In the genomic region with DNA sequence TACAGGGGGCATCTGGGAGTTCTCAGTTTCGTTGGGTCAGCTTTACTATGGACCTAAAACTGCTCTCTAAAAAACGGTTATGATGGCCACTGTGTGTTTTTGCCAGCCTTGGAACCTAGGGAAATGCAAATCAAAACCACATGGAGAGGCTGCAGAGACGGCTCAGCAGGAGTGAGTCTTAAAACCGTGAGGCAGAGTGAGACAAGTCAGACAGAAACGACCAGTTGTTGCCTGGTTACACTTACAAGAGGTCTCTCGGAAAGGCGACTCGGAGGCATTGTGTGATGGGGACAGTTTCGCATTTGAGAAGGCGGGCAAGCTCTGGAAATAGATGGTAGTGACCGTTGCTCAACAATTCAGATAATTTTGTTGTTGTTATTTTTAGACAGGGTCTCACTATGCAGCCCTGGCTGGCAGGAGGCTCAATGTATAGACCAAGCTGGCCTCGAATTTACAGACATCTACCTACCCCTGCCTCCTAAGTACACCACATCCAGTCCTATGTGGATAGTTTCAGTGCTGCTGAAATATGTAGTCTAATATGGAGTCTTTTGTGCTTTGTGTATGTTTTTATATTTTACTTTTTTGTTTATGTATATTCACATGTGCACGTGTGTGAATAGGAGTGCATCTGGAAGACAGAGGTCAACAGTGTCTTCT, we compare ENCODE assay signal across 14 mouse cellular contexts. TPM values are rescaled to one million over a fixed set of nuclear protein-coding genes. Genes with fewer than 3 reads are reported as not detected.
DNase-seq lines count a peak whose midpoint lies in the region; ATAC-seq lines count a peak whose summit lies in the region.
"Had no signal": no experiment of that assay in that cellular context is flagged by ENCODE, and none has a peak within 500 bp of the region (broad histone marks: within the 10 kb centered on the region; RNA-seq: fewer than 3 reads in every experiment).

No protein-coding gene starts in this region.

- no peak overlapping the region for H3K4me3 ChIP-seq in midbrain, embryonic 10.5 days
- H3K4me3 ChIP-seq in midbrain, embryonic 16.5 days (ENCODE audit: low read depth, low read length), result no peak overlapping the region
- H3K4me3 ChIP-seq in embryonic facial prominence, embryonic 11.5 days (ENCODE audit: low read depth, low read length), result no peak overlapping the region
- no peak overlapping the region for H3K4me3 ChIP-seq in hindbrain, embryonic 14.5 days (replicated peaks; ENCODE audit: low read length)
- H3K4me3 ChIP-seq in neural tube, embryonic 13.5 days, result no peak overlapping the region
- H3K4me3 ChIP-seq: gastrocnemius, adult 2 months had no signal

- H3K36me3 ChIP-seq in midbrain, embryonic 10.5 days, result no peaks in the 10 kb centered on the region
- H3K36me3 ChIP-seq in midbrain, embryonic 16.5 days (ENCODE audit: control insufficient read depth, insufficient read depth, low read length), result no peaks in the 10 kb centered on the region
- no peaks in the 10 kb centered on the region for H3K36me3 ChIP-seq in embryonic facial prominence, embryonic 11.5 days (replicated peaks; ENCODE audit: control insufficient read depth, insufficient read depth, low read depth, low read length)
- no peaks in the 10 kb centered on the region for H3K36me3 ChIP-seq in hindbrain, embryonic 14.5 days (replicated peaks; ENCODE audit: control insufficient read depth, insufficient read depth)
- H3K36me3 ChIP-seq in neural tube, embryonic 13.5 days, result no peaks in the 10 kb centered on the region

- H3K27me3 ChIP-seq in midbrain, embryonic 10.5 days (ENCODE audit: low read depth, poor library complexity, severe bottlenecking), result no peaks in the 10 kb centered on the region
- H3K27me3 ChIP-seq in midbrain, embryonic 16.5 days (ENCODE audit: control insufficient read depth, insufficient read depth, low read depth, low read length), result no peaks in the 10 kb centered on the region
- H3K27me3 ChIP-seq in embryonic facial prominence, embryonic 11.5 days (ENCODE audit: control insufficient read depth, insufficient read depth, low read length), result no peaks in the 10 kb centered on the region
- H3K27me3 ChIP-seq in hindbrain, embryonic 14.5 days (ENCODE audit: control insufficient read depth, insufficient read depth, low read length), result no peaks in the 10 kb centered on the region
- no peaks in the 10 kb centered on the region for H3K27me3 ChIP-seq in neural tube, embryonic 13.5 days

- no peak overlapping the region for H3K9ac ChIP-seq in midbrain, embryonic 16.5 days (ENCODE audit: low read depth, low read length)
- no peak overlapping the region; the same call in 1 of the 2 replicates for H3K9ac ChIP-seq in embryonic facial prominence, embryonic 11.5 days (replicated peaks; ENCODE audit: low read length)
- no peak overlapping the region for H3K9ac ChIP-seq in hindbrain, embryonic 14.5 days
- H3K9ac ChIP-seq in neural tube, embryonic 13.5 days, result no peak overlapping the region

- 0 out of 2 replicates have a peak overlapping the region, but pooled peaks have one; percentile 9 for H3K27ac ChIP-seq in midbrain, embryonic 10.5 days (replicated peaks)
- H3K27ac ChIP-seq in midbrain, embryonic 16.5 days (ENCODE audit: low read length), result no peak overlapping the region
- H3K27ac ChIP-seq in embryonic facial prominence, embryonic 11.5 days (replicated peaks; ENCODE audit: low read depth, low read length), result peak overlapping the region; percentile 65; the same call in 1 of the 2 replicates
- H3K27ac ChIP-seq in hindbrain, embryonic 14.5 days, result no peak overlapping the region
- no peak overlapping the region for H3K27ac ChIP-seq in neural tube, embryonic 13.5 days (replicated peaks)
- H3K27ac ChIP-seq: gastrocnemius, adult 2 months had no signal

- H3K4me1 ChIP-seq in midbrain, embryonic 10.5 days, result peaks cover 14% of the 10 kb centered on the region
- no peaks in the 10 kb centered on the region for H3K4me1 ChIP-seq in midbrain, embryonic 16.5 days (ENCODE audit: control insufficient read depth, insufficient read depth, low read length)
- H3K4me1 ChIP-seq in embryonic facial prominence, embryonic 11.5 days (ENCODE audit: control insufficient read depth, insufficient read depth, low read length), result no peaks in the 10 kb centered on the region; the same call in 1 of the 2 replicates
- peaks cover 6% of the 10 kb centered on the region for H3K4me1 ChIP-seq in hindbrain, embryonic 14.5 days (replicated peaks; ENCODE audit: control insufficient read depth, insufficient read depth, low read length)
- 0 out of 2 replicates have a peak, but pooled peaks cover 5% of the 10 kb centered on the region for H3K4me1 ChIP-seq in neural tube, embryonic 13.5 days (replicated peaks)

- ATAC-seq in midbrain, embryonic 16.5 days, result no peak
- ATAC-seq in embryonic facial prominence, embryonic 11.5 days (replicated peaks; ENCODE audit: insufficient number of reproducible peaks, low FRiP score, low TSS enrichment, low read depth), result peak; percentile 47; the same call in 1 of the 2 replicates
- ATAC-seq in hindbrain, embryonic 14.5 days (ENCODE audit: low FRiP score), result no peak
- ATAC-seq in neural tube, embryonic 13.5 days (ENCODE audit: low read depth), result no peak

- WGBS in midbrain, embryonic 10.5 days, result 28% methylated on average over 13 of the region's 13 CpGs
- WGBS in midbrain, embryonic 16.5 days, result 23% methylated on average over 13 of the region's 13 CpGs
- WGBS in embryonic facial prominence, embryonic 11.5 days, result 21% methylated on average over 13 of the region's 13 CpGs
- 23% methylated on average over 13 of the region's 13 CpGs for WGBS in hindbrain, embryonic 14.5 days
- WGBS in neural tube, embryonic 13.5 days, result 25% methylated on average over 13 of the region's 13 CpGs

- no peaks in the 10 kb centered on the region for H3K9me3 ChIP-seq in midbrain, embryonic 10.5 days (replicated peaks)
- H3K9me3 ChIP-seq in midbrain, embryonic 16.5 days (replicated peaks; ENCODE audit: control insufficient read depth, low read length, poor library complexity, severe bottlenecking), result no peaks in the 10 kb centered on the region
- no peaks in the 10 kb centered on the region for H3K9me3 ChIP-seq in embryonic facial prominence, embryonic 11.5 days (replicated peaks; ENCODE audit: control insufficient read depth, low read length)
- no peaks in the 10 kb centered on the region for H3K9me3 ChIP-seq in hindbrain, embryonic 14.5 days (ENCODE audit: control insufficient read depth, low read length)
- H3K9me3 ChIP-seq in neural tube, embryonic 13.5 days, result no peaks in the 10 kb centered on the region

- no peak overlapping the region for H3K4me2 ChIP-seq in midbrain, embryonic 16.5 days (ENCODE audit: low read length)
- H3K4me2 ChIP-seq in embryonic facial prominence, embryonic 11.5 days (ENCODE audit: low read depth, low read length), result no peak overlapping the region
- H3K4me2 ChIP-seq in hindbrain, embryonic 14.5 days (replicated peaks), result 0 out of 2 replicates have a peak overlapping the region, but pooled peaks have one; percentile 17
- H3K4me2 ChIP-seq in neural tube, embryonic 13.5 days, result 0 out of 2 replicates have a peak overlapping the region, but pooled peaks have one; percentile 14

- peak; percentile 38 for DNase-seq in midbrain, embryonic 10.5 days (ENCODE audit: low spot score)
- DNase-seq in embryonic facial prominence, embryonic 11.5 days (ENCODE audit: low spot score), result peak; percentile 89
- DNase-seq in hindbrain, embryonic 14.5 days (ENCODE audit: low spot score), result no peak
- no peak for DNase-seq in ovary, adult 18-20 months (ENCODE audit: low spot score)
- DNase-seq in adrenal gland, adult 2 months, result no peak
- DNase-seq: adrenal gland, postnatal 10 days; cerebellum, postnatal 10 days; gastrocnemius, adult 2 months; kidney, adult 9 months; liver; lung, postnatal 4 days; thymus, postnatal 36 days had no signal

RNA-seq across cellular contexts. Expression of gene Itm2b, which starts 30.4 kb away (rescaled TPM):
- 226 and 281 TPM in 2 replicates for polyA plus RNA-seq in midbrain, embryonic 10.5 days (2016; fragmentation: Nextera tagmentation; extraction: Ambion mirVana)
- 627 and 698 TPM in 2 replicates for polyA plus RNA-seq in midbrain, embryonic 16.5 days (2015; fragmentation: Nextera tagmentation; extraction: Ambion mirVana)
- 378 and 386 TPM in 2 replicates for polyA plus RNA-seq in embryonic facial prominence, embryonic 11.5 days (2014; fragmentation: Nextera tagmentation; extraction: Ambion mirVana)
- polyA plus RNA-seq in hindbrain, embryonic 14.5 days (2014; fragmentation: Nextera tagmentation; extraction: Ambion mirVana), result 761 and 787 TPM in 2 replicates
- 781 and 803 TPM in 2 replicates for polyA plus RNA-seq in neural tube, embryonic 13.5 days (2015; fragmentation: Nextera tagmentation; extraction: Ambion mirVana)
- 1,000 to 10,000 TPM; 1,107 to 1,115 TPM for total RNA-seq in adrenal gland, adult 2 months (2021)
- polyA plus RNA-seq in adrenal gland, adult 2 months (2012; rRNA removed), result 828 and 985 TPM in 2 replicates

Comparison
In these comparisons a context has a peak if more than half of its experiments do, and no peak if none do; other contexts are left out.
1. H3K27ac ChIP-seq: peak in midbrain, embryonic 10.5 days (single experiment) and embryonic facial prominence, embryonic 11.5 days (single experiment); none in midbrain, embryonic 16.5 days (single experiment), hindbrain, embryonic 14.5 days (single experiment) and neural tube, embryonic 13.5 days (single experiment).
2. DNase-seq: peak in midbrain, embryonic 10.5 days (single experiment) and embryonic facial prominence, embryonic 11.5 days (single experiment); none in hindbrain, embryonic 14.5 days (single experiment), ovary, adult 18-20 months (single experiment) and adrenal gland, adult 2 months (single experiment).
3. H3K4me2 ChIP-seq: peak in hindbrain, embryonic 14.5 days (single experiment) and neural tube, embryonic 13.5 days (single experiment); none in midbrain, embryonic 16.5 days (single experiment) and embryonic facial prominence, embryonic 11.5 days (single experiment).